8 mouse cellular contexts compared by ENCODE assay signal in genomic region chr8:105516018-105516645, GRCm38 (mm10). TPM values are rescaled to one million over a fixed set of nuclear protein-coding genes. Genes with fewer than 3 reads are reported as not detected.
DNase-seq lines count a peak whose midpoint lies in the region; ATAC-seq and TF ChIP-seq lines count a peak whose summit lies in the region.

No protein-coding gene starts in this region.

- peak; percentile 82 for TF ChIP-seq CTCF in G1E (IDR thresholded peaks at IDR 0.05; ENCODE audit: low read depth, low read length)
- TF ChIP-seq CTCF in lung, embryonic 14.5 days (IDR thresholded peaks at IDR 0.05; ENCODE audit: low read depth): peak; percentile 95

- 11% methylated on average over 12 of the region's 12 CpGs for WGBS in forebrain, embryonic 15.5 days
- WGBS in hindbrain, embryonic 10.5 days: 10% methylated on average over 12 of the region's 12 CpGs
- WGBS in lung, embryonic 14.5 days: 12% methylated on average over 12 of the region's 12 CpGs

- H3K36me3 ChIP-seq in G1E (replicated peaks): peaks cover 6% of the 10 kb centered on the region
- no peaks in the 10 kb centered on the region for H3K36me3 ChIP-seq in forebrain, embryonic 15.5 days
- H3K36me3 ChIP-seq in hindbrain, embryonic 10.5 days: no peaks in the 10 kb centered on the region
- H3K36me3 ChIP-seq in lung, embryonic 14.5 days (ENCODE audit: insufficient read depth): no peaks in the 10 kb centered on the region

- peaks cover 51% of the 10 kb centered on the region for H3K27me3 ChIP-seq in G1E (ENCODE audit: insufficient read depth, low read length)
- peaks cover 14% of the 10 kb centered on the region for H3K27me3 ChIP-seq in forebrain, embryonic 15.5 days
- peaks cover 49% of the 10 kb centered on the region for H3K27me3 ChIP-seq in hindbrain, embryonic 10.5 days (ENCODE audit: insufficient read depth, poor library complexity, severe bottlenecking)
- no peaks in the 10 kb centered on the region; the same call in 1 of the 2 replicates for H3K27me3 ChIP-seq in lung, embryonic 14.5 days (ENCODE audit: insufficient read depth, low read length)

- peak; percentile 20 for DNase-seq in G1E (ENCODE audit: low spot score)
- peak; percentile 71 for DNase-seq in cerebellum, adult 11-12 months
- DNase-seq in hindbrain, embryonic 10.5 days (ENCODE audit: low spot score): peak; percentile 90
- peak; percentile 64 for DNase-seq in layer of hippocampus, adult 9-10 months (ENCODE audit: low spot score)
- peak; percentile 93 for DNase-seq in lung, embryonic 14.5 days
- peak; percentile 82 for DNase-seq in testis, postnatal 10 days (ENCODE audit: low spot score)

- H3K4me2 ChIP-seq in forebrain, embryonic 15.5 days (replicated peaks): peak overlapping the region; percentile 40
- H3K4me2 ChIP-seq in lung, embryonic 14.5 days: peak overlapping the region; percentile 51

- H3K4me3 ChIP-seq in G1E (ENCODE audit: low read depth, low read length): no peak overlapping the region
- H3K4me3 ChIP-seq in forebrain, embryonic 15.5 days: no peak overlapping the region
- peak overlapping the region; percentile 38 for H3K4me3 ChIP-seq in hindbrain, embryonic 10.5 days
- no peak overlapping the region for H3K4me3 ChIP-seq in lung, embryonic 14.5 days (ENCODE audit: low read depth, low read length)

- H3K9me3 ChIP-seq in G1E (replicated peaks): no peaks in the 10 kb centered on the region
- H3K9me3 ChIP-seq in forebrain, embryonic 15.5 days: no peaks in the 10 kb centered on the region
- H3K9me3 ChIP-seq in hindbrain, embryonic 10.5 days: no peaks in the 10 kb centered on the region
- no peaks in the 10 kb centered on the region for H3K9me3 ChIP-seq in lung, embryonic 14.5 days (ENCODE audit: low read depth, low read length)

- peak; percentile 47; the same call in 1 of the 2 replicates for ATAC-seq in G1E (ENCODE audit: extremely low read depth, insufficient number of reproducible peaks, low FRiP score, poor library complexity, severe bottlenecking)
- ATAC-seq in forebrain, embryonic 15.5 days (replicated peaks): peak; percentile 42
- peak; percentile 60 for ATAC-seq in lung, embryonic 14.5 days (ENCODE audit: insufficient read depth)
- ATAC-seq in neutrophil, adult 5-6 weeks (ENCODE audit: extremely low read depth, insufficient number of reproducible peaks, low FRiP score, poor library complexity, severe bottlenecking): peak; percentile 77

- no peak overlapping the region for H3K27ac ChIP-seq in forebrain, embryonic 15.5 days (replicated peaks)
- H3K27ac ChIP-seq in hindbrain, embryonic 10.5 days: peak overlapping the region; percentile 85
- no peak overlapping the region for H3K27ac ChIP-seq in lung, embryonic 14.5 days (ENCODE audit: low read depth)

- H3K9ac ChIP-seq in forebrain, embryonic 15.5 days (replicated peaks): no peak overlapping the region
- H3K9ac ChIP-seq in lung, embryonic 14.5 days: no peak overlapping the region

- peaks cover 29% of the 10 kb centered on the region for H3K4me1 ChIP-seq in G1E (ENCODE audit: insufficient read depth, low read depth, low read length)
- H3K4me1 ChIP-seq in forebrain, embryonic 15.5 days: peaks cover 16% of the 10 kb centered on the region
- H3K4me1 ChIP-seq in hindbrain, embryonic 10.5 days (replicated peaks): peaks cover 55% of the 10 kb centered on the region
- peaks cover 21% of the 10 kb centered on the region for H3K4me1 ChIP-seq in lung, embryonic 14.5 days (ENCODE audit: insufficient read depth)

RNA-seq across cellular contexts. Expression of gene Hsd11b2, which starts 2.4 kb away (rescaled TPM):
- total RNA-seq in G1E (2014; fragmentation: Nextera tagmentation) (not detected in 2 replicates), G1E (2017) (not detected in 2 replicates)
- polyA plus RNA-seq in G1E (2012): not detected in 2 replicates
- polyA plus RNA-seq in forebrain, embryonic 15.5 days (2015; fragmentation: Nextera tagmentation; extraction: Ambion mirVana): 1.4 and 1.7 TPM in 2 replicates
- 24.1 and 36.7 TPM in 2 replicates for polyA plus RNA-seq in hindbrain, embryonic 10.5 days (2016; fragmentation: Nextera tagmentation; extraction: Ambion mirVana)
- 4.8 and 5.9 TPM in 2 replicates for polyA plus RNA-seq in lung, embryonic 14.5 days (2014; fragmentation: Nextera tagmentation; extraction: Ambion mirVana)
- not detected in 2 replicates for total RNA-seq in neutrophil, adult 5-6 weeks (2017)

RNA-seq across cellular contexts. Expression of gene Zdhhc1, which starts 19.4 kb away (rescaled TPM):
- total RNA-seq in G1E (2014; fragmentation: Nextera tagmentation): not detected in 2 replicates
- 0.16 and 0.29 TPM in 2 replicates for total RNA-seq in G1E (2017)
- polyA plus RNA-seq in G1E (2012): 0.02 and 0.03 TPM in 2 replicates
- polyA plus RNA-seq in forebrain, embryonic 15.5 days (2015; fragmentation: Nextera tagmentation; extraction: Ambion mirVana): 28.8 and 31.3 TPM in 2 replicates
- 23.3 and 29.2 TPM in 2 replicates for polyA plus RNA-seq in hindbrain, embryonic 10.5 days (2016; fragmentation: Nextera tagmentation; extraction: Ambion mirVana)
- polyA plus RNA-seq in lung, embryonic 14.5 days (2014; fragmentation: Nextera tagmentation; extraction: Ambion mirVana): 40.0 and 41.9 TPM in 2 replicates
- total RNA-seq in neutrophil, adult 5-6 weeks (2017): 0.47 and 0.86 TPM in 2 replicates

RNA-seq across cellular contexts. Expression of gene Tppp3, which starts 44.8 kb away (rescaled TPM):
- total RNA-seq in G1E (2014; fragmentation: Nextera tagmentation) (not detected in 2 replicates), G1E (2017) (not detected in 2 replicates)
- not detected in 2 replicates for polyA plus RNA-seq in G1E (2012)
- 35.1 and 54.8 TPM in 2 replicates for polyA plus RNA-seq in forebrain, embryonic 15.5 days (2015; fragmentation: Nextera tagmentation; extraction: Ambion mirVana)
- polyA plus RNA-seq in hindbrain, embryonic 10.5 days (2016; fragmentation: Nextera tagmentation; extraction: Ambion mirVana): 131 and 243 TPM in 2 replicates
- 41.1 and 42.3 TPM in 2 replicates for polyA plus RNA-seq in lung, embryonic 14.5 days (2014; fragmentation: Nextera tagmentation; extraction: Ambion mirVana)
- total RNA-seq in neutrophil, adult 5-6 weeks (2017): 4.9 and 9.3 TPM in 2 replicates

RNA-seq across cellular contexts. Expression of gene Atp6v0d1, which starts 49.7 kb away (rescaled TPM):
- total RNA-seq in G1E (2014; fragmentation: Nextera tagmentation): 151 and 178 TPM in 2 replicates
- 110 and 118 TPM in 2 replicates for total RNA-seq in G1E (2017)
- 30.0 and 37.0 TPM in 2 replicates for polyA plus RNA-seq in G1E (2012)
- 184 and 193 TPM in 2 replicates for polyA plus RNA-seq in forebrain, embryonic 15.5 days (2015; fragmentation: Nextera tagmentation; extraction: Ambion mirVana)
- 90.8 and 119 TPM in 2 replicates for polyA plus RNA-seq in hindbrain, embryonic 10.5 days (2016; fragmentation: Nextera tagmentation; extraction: Ambion mirVana)
- 74.6 and 81.0 TPM in 2 replicates for polyA plus RNA-seq in lung, embryonic 14.5 days (2014; fragmentation: Nextera tagmentation; extraction: Ambion mirVana)
- total RNA-seq in neutrophil, adult 5-6 weeks (2017): 71.1 and 86.3 TPM in 2 replicates

Comparison
In these comparisons a context has a peak if more than half of its experiments do, and no peak if none do; other contexts are left out.
1. DNase-seq: peak in every context shown above with its lines; median percentile 93 in lung, embryonic 14.5 days; 90 in hindbrain, embryonic 10.5 days; 82 in testis, postnatal 10 days; 71 in cerebellum, adult 11-12 months; 64 in layer of hippocampus, adult 9-10 months; 20 in G1E.
2. RNA of gene Zdhhc1, which starts 19.4 kb away (polyA plus RNA-seq): 40.0 to 41.9 TPM in lung, embryonic 14.5 days, 28.8 to 31.3 TPM in forebrain, embryonic 15.5 days and 23.3 to 29.2 TPM in hindbrain, embryonic 10.5 days; 0.02 to 0.03 TPM in G1E; every median in the first group is over 10 times any median in the second.
3. RNA of gene Tppp3, which starts 44.8 kb away (polyA plus RNA-seq): 131 to 243 TPM in hindbrain, embryonic 10.5 days, 35.1 to 54.8 TPM in forebrain, embryonic 15.5 days and 41.1 to 42.3 TPM in lung, embryonic 14.5 days; not detected in G1E; every median in the first group is over 10 times any median in the second.
4. Peak in every context shown above with its lines, with median percentiles within 50 percentile points of each other: ATAC-seq.